Mouse (Mus musculus) megakaryocyte, embryonic 14.5 days (primary cell): ENCODE measurements around the gene Mdfic.

ENCODE experiments used
- FLI1 ChIP-seq: IDR thresholded peaks from 2 replicates; pipeline ENCODE4 v1.6.1; 2012; ENCODE audit warnings: low read length, inconsistent platforms, mixed read lengths
- GATA1 ChIP-seq: IDR thresholded peaks from 3 replicates; pipeline ENCODE4 v1.6.1; 2012; ENCODE audit warnings: mixed read lengths, low read length, inconsistent platforms, borderline replicate concordance

DNA sequence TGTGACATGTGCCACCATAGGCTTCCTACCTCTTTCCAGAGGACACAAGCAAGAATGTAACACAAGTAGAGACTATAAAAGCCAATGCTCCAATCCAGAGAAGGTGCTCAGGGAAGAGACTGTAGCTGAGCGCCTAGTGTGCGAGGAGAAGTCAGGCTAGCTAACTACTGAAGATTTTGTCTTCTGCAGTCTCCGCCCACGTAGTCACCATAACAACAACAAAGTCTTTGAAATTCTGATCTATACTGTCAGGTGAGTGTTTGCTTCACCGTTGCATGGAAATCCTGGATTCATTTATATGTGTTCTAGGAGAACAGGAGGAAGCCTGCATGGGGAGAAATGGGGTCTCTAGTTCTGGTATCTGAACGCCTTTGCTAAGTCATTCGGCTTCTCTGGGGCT lies 9.8 kb upstream of the Mdfic start:
- TF ChIP-seq GATA1: no peak
- no peak for TF ChIP-seq FLI1
